Mouse (Mus musculus) lung, adult 2 months (tissue): Measurements from ENCODE around the gene Nccrp1. TPM values are rescaled to one million over a fixed set of nuclear protein-coding genes. Genes with fewer than 3 reads are reported as not detected.
A peak's percentile ranks its signal among the peaks of the same experiment; 100 is the strongest.
"Not testable (repeated sequence)": the region's sequence is repeated elsewhere in the genome, so short reads cannot be mapped to it uniquely, and the experiment has no call there.

Experiments
- DNase-seq: peaks from one replicate; pipeline ENCODE4 v3.0.0; 2022
- H3K4me1 ChIP-seq: fragments of 200-500 bp; 2 replicates; pipeline ENCODE4 v1.6.1; 2011; ENCODE audit warnings: low read length; ENCODE audit not compliant: control insufficient read depth, insufficient read depth
- H3K4me3 ChIP-seq: fragments of 200-500 bp; replicated peaks from 2 replicates; pipeline ENCODE3; 2011; ENCODE audit warnings: low read depth, mild to moderate bottlenecking, control low read depth, low read length; ENCODE audit errors: extremely low read depth
- CTCF ChIP-seq: fragments of 200-500 bp; IDR thresholded peaks from 2 replicates; pipeline ENCODE4 v1.5.1; 2011; ENCODE audit warnings: mild to moderate bottlenecking, low read length, control low read depth; ENCODE audit not compliant: insufficient read depth
- POLR2A ChIP-seq: fragments of 200-500 bp; IDR thresholded peaks from 2 replicates; pipeline ENCODE4 v1.6.1; 2011; ENCODE audit warnings: low read depth, mild to moderate bottlenecking, control low read depth, low read length, borderline replicate concordance; ENCODE audit errors: extremely low read depth
- WGBS: fragments of 180-500 bp; shearing (Covaris S2); methylation state at CpG from one replicate; pipeline ENCODE4 v1.1.7; 2018; 5-methylcytosine and 5-hydroxymethylcytosine counted together
- polyA plus RNA-seq: library from polyadenylated mRNA; depleted of rRNA; stranded (reverse); fragments of >200 nt; gene quantifications from 2 replicates; pipeline ENCODE4 v1.2.3, GENCODE M21; 2012; rRNA removed

The Nccrp1 gene
- polyA plus RNA-seq, 1 experiment: 27.0 TPM

DNA sequence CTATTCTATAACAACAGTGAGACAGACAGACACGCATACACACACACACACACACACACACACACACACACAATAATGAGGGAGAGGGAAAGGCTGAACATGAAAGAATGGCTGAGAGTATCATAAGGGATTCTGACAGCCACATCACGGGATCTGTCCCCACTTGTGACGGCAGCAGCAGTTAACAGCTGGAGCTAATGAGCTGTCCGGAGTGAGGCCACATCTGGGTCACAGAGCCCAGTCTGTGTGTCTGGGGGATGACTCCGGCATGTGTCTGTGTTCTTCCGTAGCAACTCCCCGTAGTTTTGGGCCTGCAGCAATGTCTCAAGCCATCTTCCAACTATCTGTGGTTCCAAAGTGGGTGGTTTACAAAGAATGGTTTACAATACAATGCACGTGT, 15.0 kb downstream of the Nccrp1 start:
- Histone ChIP-seq H3K4me3 (no peak overlapping the region), H3K4me1 (no peaks in the 10 kb centered on the region)
- 69% methylated on average over 8 of the region's 8 CpGs for WGBS
- DNase-seq: no peak
- TF ChIP-seq CTCF: no peak
- no peak for TF ChIP-seq POLR2A

DNA sequence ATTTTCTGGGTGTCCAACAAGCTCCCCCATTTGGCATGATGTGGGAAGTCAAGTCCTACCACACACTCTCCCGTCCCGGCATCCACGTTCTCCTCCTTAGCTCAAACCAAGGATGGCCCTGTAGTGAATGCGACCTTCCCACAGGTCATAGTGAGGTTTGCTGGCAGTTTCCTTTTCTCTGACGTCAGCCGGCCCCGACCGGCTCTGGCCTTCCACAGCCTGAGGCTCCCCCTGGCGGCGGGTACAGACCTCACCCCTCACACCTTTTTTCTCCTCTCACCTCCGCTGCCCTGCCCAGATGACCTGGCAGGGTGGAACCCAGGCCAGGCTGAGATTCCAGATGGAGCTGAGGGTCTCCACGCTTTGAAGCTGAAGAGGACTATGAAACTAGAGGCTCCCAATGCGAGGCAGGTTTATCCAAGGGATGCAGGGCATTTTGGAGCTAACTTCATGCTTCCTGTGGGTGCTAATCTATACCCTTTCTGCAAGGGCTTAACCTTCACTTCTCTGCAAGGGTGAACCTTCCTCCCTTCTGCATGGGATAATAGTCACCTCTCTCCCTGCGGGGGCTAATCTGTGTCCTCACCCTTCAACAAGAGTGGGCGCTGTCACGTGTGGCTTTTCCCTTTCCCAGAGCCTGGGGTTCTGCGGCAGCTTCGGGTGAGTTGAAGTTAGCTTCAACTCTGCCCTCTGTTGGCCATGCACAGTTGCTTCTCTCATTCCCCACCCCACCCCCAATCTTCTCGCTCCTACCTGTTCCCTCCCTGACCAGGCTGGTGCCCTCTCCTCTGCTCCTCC, 18.9 kb downstream of the Nccrp1 start:
- TF ChIP-seq CTCF (peak; percentile 63), POLR2A (no peak)
- peak; percentile 85 for DNase-seq

DNA sequence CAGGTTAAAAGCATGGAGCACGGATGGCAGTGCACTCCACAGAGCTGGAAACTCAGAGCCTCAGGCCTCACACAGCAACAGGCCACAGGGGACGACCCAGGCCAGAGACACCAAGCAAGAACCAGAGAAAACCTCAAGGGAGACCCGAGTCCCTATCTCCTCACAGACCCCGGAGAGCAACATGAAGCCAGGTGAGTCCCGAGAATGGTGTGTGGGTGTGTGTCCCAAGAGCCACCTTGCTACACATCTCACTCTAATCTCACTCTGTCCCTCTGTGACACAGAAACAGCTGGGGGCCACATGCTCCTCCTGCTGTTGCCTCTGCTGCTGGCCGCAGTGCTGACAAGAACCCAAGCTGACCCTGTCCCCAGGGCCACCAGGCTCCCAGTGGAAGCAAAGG, 24.5 kb downstream of the Nccrp1 start, which contains the start of gene Ifnl3:
Gene Ifnl3 (plus strand): TSS at position 301 of the 400 bp plus-strand sequence.
- not testable (repeated sequence) for H3K4me3 ChIP-seq, DNase-seq, H3K4me1 ChIP-seq
- 69% methylated on average over 5 of the region's 6 CpGs for WGBS

More for the DNA sequence above, 18.9 kb downstream of the Nccrp1 start:
- H3K4me3 ChIP-seq: no peak overlapping the region
- WGBS: 5% methylated on average over 19 of the region's 19 CpGs
- no peaks in the 10 kb centered on the region for H3K4me1 ChIP-seq

DNA sequence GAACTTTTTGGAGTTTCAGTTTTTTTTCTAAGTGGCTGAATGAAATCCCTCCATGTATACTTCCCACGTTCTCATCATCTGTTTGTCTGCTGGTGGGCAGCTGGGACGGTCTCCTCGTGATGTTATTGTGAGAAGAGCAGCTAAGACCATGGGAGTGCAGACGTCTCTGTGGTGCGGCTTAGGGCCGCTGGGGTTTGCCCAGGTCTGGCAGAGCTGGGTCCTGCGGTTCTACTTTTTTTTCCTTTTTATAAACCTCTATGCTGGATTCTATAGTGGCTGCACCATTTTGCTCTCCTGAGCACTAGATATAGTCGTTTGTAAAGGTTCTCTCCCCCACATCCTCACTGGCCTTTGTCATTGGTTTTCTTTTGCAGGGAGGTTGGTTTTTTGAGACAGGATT, 35.6 kb downstream of the Nccrp1 start:
- TF ChIP-seq POLR2A: no peak
- no peak for TF ChIP-seq CTCF
- Histone ChIP-seq H3K4me3 (no peak overlapping the region), H3K4me1 (no peaks in the 10 kb centered on the region)
- 68% methylated on average over 8 of the region's 8 CpGs for WGBS
- no peak for DNase-seq

DNA sequence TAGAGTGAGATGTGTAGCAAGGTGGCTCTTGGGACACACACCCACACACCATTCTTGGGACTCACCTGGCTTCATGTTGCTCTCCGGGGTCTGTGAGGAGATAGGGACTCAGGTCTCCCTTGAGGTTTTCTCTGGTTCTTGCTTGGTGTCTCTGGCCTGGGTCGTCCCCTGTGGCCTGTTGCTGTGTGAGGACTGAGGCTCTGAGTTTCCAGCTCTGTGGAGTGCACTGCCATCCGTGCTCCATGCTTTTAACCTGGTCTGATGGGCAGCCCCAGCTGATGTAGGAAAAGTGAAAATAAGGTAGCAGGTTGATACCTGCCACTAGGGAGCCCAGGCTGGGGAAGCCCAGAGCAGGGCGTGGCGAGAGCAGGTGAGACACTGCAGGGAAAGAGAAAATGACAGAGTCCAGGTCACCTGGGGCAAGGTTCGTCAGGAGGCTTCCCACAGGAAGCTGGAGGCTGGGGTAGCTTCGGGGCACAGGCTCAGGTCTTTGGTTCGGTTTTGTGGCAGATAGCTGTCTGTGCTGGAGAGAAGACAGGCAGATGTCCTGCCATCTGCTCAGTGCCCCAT, 36.6 kb downstream of the Nccrp1 start, which contains the start of gene Ifnl2:
Gene Ifnl2 (minus strand): TSS at position 51 of the 570 bp plus-strand sequence.
- DNase-seq, H3K4me3 ChIP-seq, H3K4me1 ChIP-seq: not testable (repeated sequence)
- 58% methylated on average over 8 of the region's 8 CpGs for WGBS

DNA sequence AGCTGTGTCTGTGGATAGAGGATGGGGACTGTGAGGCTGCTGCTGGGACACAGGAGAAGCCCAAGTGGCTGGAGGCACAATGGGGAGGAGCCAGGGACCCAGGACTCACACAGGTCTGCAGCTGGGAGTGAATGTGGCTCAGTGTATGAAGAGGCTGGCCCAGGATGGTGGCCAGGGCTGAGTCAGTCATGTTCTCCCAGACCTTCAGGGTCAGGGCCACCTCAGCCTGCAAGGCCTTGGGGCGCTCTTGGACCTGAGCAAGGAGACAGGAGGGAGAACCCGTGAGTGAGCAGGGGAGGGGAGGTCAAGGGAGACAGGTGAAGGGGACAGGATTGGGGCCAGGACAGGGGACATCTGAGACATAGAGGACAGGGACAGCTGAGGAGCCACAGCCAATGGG, 37.9 kb downstream of the Nccrp1 start:
- not testable (repeated sequence) for DNase-seq, H3K4me1 ChIP-seq, H3K4me3 ChIP-seq
- 66% methylated on average over 2 of the region's 2 CpGs for WGBS

DNA sequence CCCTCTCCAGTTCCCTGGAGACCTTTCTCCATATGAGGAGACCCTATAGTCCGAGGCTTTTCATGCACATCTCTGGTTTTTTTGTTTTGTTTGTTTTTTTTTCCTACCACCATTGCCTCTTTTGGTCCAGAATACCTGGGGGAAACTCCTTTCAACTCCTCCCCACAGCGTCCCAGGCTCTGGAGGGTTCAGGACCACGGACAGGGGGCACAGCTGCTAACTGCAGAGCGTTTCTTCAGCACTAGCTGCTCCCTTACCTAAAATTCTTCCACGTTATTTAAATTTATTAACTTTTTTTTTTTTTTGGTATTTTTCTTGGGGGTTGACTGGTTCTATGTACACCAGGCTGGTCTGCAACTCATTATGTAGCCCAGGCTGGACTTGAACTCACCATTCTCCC, 41.5 kb downstream of the Nccrp1 start:
- H3K4me3 ChIP-seq: no peak overlapping the region
- 9% methylated on average over 5 of the region's 5 CpGs for WGBS
- no peaks in the 10 kb centered on the region for H3K4me1 ChIP-seq
- DNase-seq: no peak
- TF ChIP-seq POLR2A: no peak
- no peak for TF ChIP-seq CTCF

DNA sequence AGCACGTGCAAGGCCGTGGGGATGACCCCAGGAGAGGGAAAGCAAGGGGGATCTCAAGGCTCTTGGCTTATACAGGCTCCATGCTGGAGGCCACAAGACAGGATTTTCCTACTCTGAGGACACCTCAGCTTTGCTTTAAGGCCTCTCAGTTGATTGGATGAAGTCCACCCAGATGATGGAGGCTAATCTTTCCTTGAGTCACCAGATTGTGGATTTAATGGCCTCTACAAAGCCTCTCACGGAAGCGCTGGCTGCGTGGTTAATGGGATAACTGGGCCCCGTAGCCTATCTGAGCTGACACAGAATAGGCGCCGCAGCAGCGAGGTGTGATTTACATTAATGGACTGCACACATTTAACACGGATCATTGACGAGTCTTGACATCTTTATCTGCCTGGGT, 51.6 kb downstream of the Nccrp1 start:
- TF ChIP-seq CTCF: no peak
- TF ChIP-seq POLR2A: no peak
- WGBS: 56% methylated on average over 11 of the region's 11 CpGs
- no peak for DNase-seq
- Histone ChIP-seq H3K4me3 (no peak overlapping the region), H3K4me1 (no peaks in the 10 kb centered on the region)

Other genes starting within 250 kb of the Nccrp1 start
- 0.12 and 0.20 TPM in 2 replicates for gene Dll3, start 245.0 kb downstream of the Nccrp1 start, polyA plus RNA-seq
- 38.8 and 44.4 TPM in 2 replicates for gene Timm50, start 235.2 kb downstream of the Nccrp1 start, polyA plus RNA-seq
- gene Supt5, start 208.5 kb downstream of the Nccrp1 start, polyA plus RNA-seq: 98.7 and 109 TPM in 2 replicates
- 529 and 774 TPM in 2 replicates for gene Rps16, start 196.6 kb downstream of the Nccrp1 start, polyA plus RNA-seq
- 37.5 and 40.0 TPM in 2 replicates for gene Plekhg2, start 174.7 kb downstream of the Nccrp1 start, polyA plus RNA-seq
- 83.3 and 136 TPM in 2 replicates for gene Zfp36, start 167.0 kb downstream of the Nccrp1 start, polyA plus RNA-seq
- gene Med29, start 154.5 kb downstream of the Nccrp1 start, polyA plus RNA-seq: 37.3 and 39.2 TPM in 2 replicates
- 81.5 and 103 TPM in 2 replicates for gene Paf1, start 154.3 kb downstream of the Nccrp1 start, polyA plus RNA-seq
- gene Gmfg, start 109.8 kb downstream of the Nccrp1 start, polyA plus RNA-seq: 24.2 and 24.3 TPM in 2 replicates
- gene Lrfn1, start 95.3 kb downstream of the Nccrp1 start, polyA plus RNA-seq: 5.5 and 7.0 TPM in 2 replicates
- not detected in 2 replicates for gene Ifnl2, start 36.8 kb downstream of the Nccrp1 start, polyA plus RNA-seq
- not detected in 2 replicates for gene Ifnl3, start 24.4 kb downstream of the Nccrp1 start, polyA plus RNA-seq
- gene Sycn, start 6.4 kb downstream of the Nccrp1 start, polyA plus RNA-seq: 27.0 TPM in 1 of 2 replicates, not detected in the other
- 93.9 and 112 TPM in 2 replicates for gene Samd4b, start 50.9 kb upstream of the Nccrp1 start, polyA plus RNA-seq
- gene Pak4, start 50.9 kb upstream of the Nccrp1 start, polyA plus RNA-seq: 66.7 and 76.0 TPM in 2 replicates
- 0.41 and 16.5 TPM in 2 replicates for gene Acp7, start 84.1 kb upstream of the Nccrp1 start, polyA plus RNA-seq
- gene Fbxo27, start 145.6 kb upstream of the Nccrp1 start, polyA plus RNA-seq: 3.7 and 3.8 TPM in 2 replicates
- gene Fbxo17, start 169.6 kb upstream of the Nccrp1 start, polyA plus RNA-seq: 6.1 and 7.0 TPM in 2 replicates
- gene Mrps12, start 194.6 kb upstream of the Nccrp1 start, polyA plus RNA-seq: 45.9 and 57.2 TPM in 2 replicates
- 13.6 and 15.8 TPM in 2 replicates for gene Sars2, start 194.7 kb upstream of the Nccrp1 start, polyA plus RNA-seq
- not detected in 2 replicates for gene Ccer2, start 208.9 kb upstream of the Nccrp1 start, polyA plus RNA-seq
- 84.9 and 102 TPM in 2 replicates for gene Sirt2, start 219.5 kb upstream of the Nccrp1 start, polyA plus RNA-seq
- gene Nfkbib, start 220.3 kb upstream of the Nccrp1 start, polyA plus RNA-seq: 48.5 and 49.2 TPM in 2 replicates
- 11.2 and 14.5 TPM in 2 replicates for gene Rinl, start 241.7 kb upstream of the Nccrp1 start, polyA plus RNA-seq